Mouse (Mus musculus) olfactory bulb, adult 2 months (tissue): ENCODE measurements at regions not wholly inside any gene's neighbourhood (a gene's known extent, or its start where the extent isn't known, plus 50 kb on each side); places are given as distances from the start of the nearest gene placed in this dataset.

ENCODE experiments used
- CTCF ChIP-seq: fragments of 200-500 bp; IDR thresholded peaks from 2 replicates; pipeline ENCODE4 v1.5.1; 2012; ENCODE audit warnings: low read depth, mild to moderate bottlenecking, low read length, moderate library complexity; ENCODE audit not compliant: insufficient read depth
- POLR2A ChIP-seq: fragments of 200-500 bp; IDR thresholded peaks from 2 replicates; pipeline ENCODE4 v1.6.1; 2012; ENCODE audit warnings: mild to moderate bottlenecking, low read depth, low read length, moderate library complexity; ENCODE audit not compliant: insufficient read depth

GRCm38 (mm10) chr16:93387578-93388116, 216.2 kb downstream of the Setd4 start:
- TF ChIP-seq POLR2A (no peak), CTCF (no peak)
